Mouse (Mus musculus) heart, embryonic 11.5 days (tissue): ENCODE measurements around the gene Mdm2. TPM values are rescaled to one million over a fixed set of nuclear protein-coding genes. Genes with fewer than 3 reads are reported as not detected.

Experiments used
- ATAC-seq: fragments of 200-750 bp; cut with Nextera tagmentation; replicated peaks from 2 replicates; pipeline ENCODE4 v1.8.0; 2017; ENCODE audit warnings: moderate library complexity; ENCODE audit not compliant: insufficient number of reproducible peaks, low FRiP score, low TSS enrichment
- H3K27ac ChIP-seq: fragments of 300-500 bp; sonication (generic); 2 replicates; pipeline ENCODE4 v1.5.1; 2014; ENCODE audit warnings: mild to moderate bottlenecking, low read depth, low read length
- H3K27me3 ChIP-seq: fragments of 300-500 bp; sonication (generic); 2 replicates; pipeline ENCODE4 v1.6.1; 2014; ENCODE audit warnings: mild to moderate bottlenecking, low read length, mixed read lengths; ENCODE audit not compliant: control insufficient read depth, insufficient read depth
- H3K36me3 ChIP-seq: fragments of 300-500 bp; sonication (generic); 2 replicates; pipeline ENCODE4 v1.6.1; 2014; ENCODE audit warnings: mild to moderate bottlenecking, low read length, moderate library complexity, mixed read lengths; ENCODE audit not compliant: control insufficient read depth, insufficient read depth
- H3K4me1 ChIP-seq: fragments of 300-500 bp; sonication (generic); 2 replicates; pipeline ENCODE4 v1.6.1; 2014; ENCODE audit warnings: low read length; ENCODE audit not compliant: control insufficient read depth, insufficient read depth
- H3K4me2 ChIP-seq: fragments of 300-500 bp; sonication (generic); 2 replicates; pipeline ENCODE4 v1.6.1; 2014; ENCODE audit warnings: mild to moderate bottlenecking, moderate library complexity
- H3K4me3 ChIP-seq: fragments of 300-500 bp; sonication (generic); 2 replicates; pipeline ENCODE4 v1.5.1; 2014; ENCODE audit warnings: low read depth, low read length
- H3K9ac ChIP-seq: fragments of 300-500 bp; sonication (generic); 2 replicates; pipeline ENCODE4 v1.6.1; 2014; ENCODE audit warnings: mild to moderate bottlenecking, low read depth, low read length, moderate library complexity
- H3K9me3 ChIP-seq: fragments of 300-500 bp; sonication (generic); replicated peaks from 2 replicates; pipeline ENCODE4 v1.6.1; 2016; ENCODE audit warnings: low read length; ENCODE audit not compliant: control insufficient read depth
- WGBS: fragments of 180-500 bp; shearing (Covaris S2); extraction: QIAGEN DNeasy Blood & Tissue Kit; methylation state at CpG from one replicate; pipeline ENCODE4 v1.1.7; 2014; ENCODE audit not compliant: insufficient replicate concordance; 5-methylcytosine and 5-hydroxymethylcytosine counted together
- polyA plus RNA-seq: library from polyadenylated mRNA; unstranded; fragments of >200 nt; fragmentation: Nextera tagmentation; extraction: Ambion mirVana; gene quantifications from 2 replicates; pipeline ENCODE4 v1.2.1, GENCODE M21; 2014

Gene Mdm2
- polyA plus RNA-seq, 1 experiment from 2014 or later, result 62.2 TPM

DNA sequence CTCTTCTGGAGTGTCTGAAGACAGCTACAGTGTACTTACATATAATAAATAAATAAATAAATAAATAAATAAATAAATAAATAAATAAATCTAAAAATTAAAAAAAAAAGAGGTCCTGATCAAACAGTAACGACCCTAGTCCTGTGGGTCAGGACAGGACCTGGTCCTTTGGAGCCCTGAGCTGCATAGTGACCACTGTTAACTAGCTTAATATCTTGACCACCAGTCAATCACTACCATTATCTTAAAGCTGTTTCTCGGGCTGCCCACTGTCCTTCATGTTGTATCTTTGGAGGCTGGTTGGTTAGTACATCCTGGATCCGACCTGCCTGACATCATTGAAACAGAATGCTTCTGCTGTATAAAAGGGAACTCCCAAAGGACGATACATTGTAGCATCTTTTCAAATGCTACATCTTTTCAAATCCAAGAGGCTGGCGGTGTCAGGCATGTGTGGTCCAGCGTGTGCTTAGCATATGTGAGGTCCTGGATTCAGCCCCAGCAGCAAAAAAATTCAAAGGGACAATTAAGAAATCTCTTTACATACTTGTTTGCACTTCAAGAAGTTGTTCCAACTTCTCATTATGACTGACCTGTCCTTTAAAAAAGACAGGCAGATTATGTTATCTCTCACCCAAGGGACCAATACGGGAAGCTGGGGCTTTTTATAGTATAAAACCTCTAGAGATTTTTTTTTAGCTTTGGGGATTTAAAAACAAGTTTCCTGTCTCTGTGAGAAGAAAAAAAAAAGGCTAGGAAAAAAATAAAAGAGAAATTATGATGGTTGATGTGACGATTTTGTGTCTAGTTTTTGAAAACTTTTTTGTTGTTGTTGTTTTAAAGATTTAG, 57.4 kb downstream of the Mdm2 start:
- no peak for ATAC-seq
- Histone ChIP-seq H3K4me3 (no peak overlapping the region), H3K9me3 (no peaks in the 10 kb centered on the region), H3K27me3 (no peaks in the 10 kb centered on the region), H3K4me2 (no peak overlapping the region), H3K4me1 (no peaks in the 10 kb centered on the region), H3K36me3 (no peaks in the 10 kb centered on the region), H3K9ac (no peak overlapping the region), H3K27ac (no peak overlapping the region)
- 70% methylated on average over 8 of the region's 8 CpGs for WGBS

DNA sequence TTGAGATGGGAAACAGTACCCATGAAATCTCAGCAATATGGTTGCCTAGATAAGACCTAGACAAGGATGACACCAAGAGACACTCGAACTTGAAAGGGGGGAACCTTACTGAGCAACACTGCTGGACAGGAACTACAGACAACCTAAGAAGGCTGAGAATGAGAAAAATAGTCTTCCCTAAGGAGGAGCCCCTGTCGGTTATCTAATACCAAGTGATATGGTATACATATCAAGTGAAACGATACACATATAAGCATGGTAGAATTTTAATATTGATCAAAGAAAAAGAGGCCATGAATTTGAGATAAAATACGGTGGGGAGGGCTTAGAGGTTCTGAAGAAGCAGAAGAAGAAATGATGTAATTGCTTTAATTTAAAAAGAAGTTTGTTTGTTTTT, 58.2 kb downstream of the Mdm2 start:
- H3K9me3 ChIP-seq, result no peaks in the 10 kb centered on the region
- no peak overlapping the region for H3K9ac ChIP-seq
- H3K4me2 ChIP-seq, result no peak overlapping the region
- no peaks in the 10 kb centered on the region for H3K4me1 ChIP-seq
- ATAC-seq, result no peak
- WGBS, result 80% methylated on average over 4 of the region's 4 CpGs
- no peaks in the 10 kb centered on the region for H3K36me3 ChIP-seq
- no peak overlapping the region for H3K4me3 ChIP-seq
- H3K27me3 ChIP-seq, result no peaks in the 10 kb centered on the region
- no peak overlapping the region for H3K27ac ChIP-seq

DNA sequence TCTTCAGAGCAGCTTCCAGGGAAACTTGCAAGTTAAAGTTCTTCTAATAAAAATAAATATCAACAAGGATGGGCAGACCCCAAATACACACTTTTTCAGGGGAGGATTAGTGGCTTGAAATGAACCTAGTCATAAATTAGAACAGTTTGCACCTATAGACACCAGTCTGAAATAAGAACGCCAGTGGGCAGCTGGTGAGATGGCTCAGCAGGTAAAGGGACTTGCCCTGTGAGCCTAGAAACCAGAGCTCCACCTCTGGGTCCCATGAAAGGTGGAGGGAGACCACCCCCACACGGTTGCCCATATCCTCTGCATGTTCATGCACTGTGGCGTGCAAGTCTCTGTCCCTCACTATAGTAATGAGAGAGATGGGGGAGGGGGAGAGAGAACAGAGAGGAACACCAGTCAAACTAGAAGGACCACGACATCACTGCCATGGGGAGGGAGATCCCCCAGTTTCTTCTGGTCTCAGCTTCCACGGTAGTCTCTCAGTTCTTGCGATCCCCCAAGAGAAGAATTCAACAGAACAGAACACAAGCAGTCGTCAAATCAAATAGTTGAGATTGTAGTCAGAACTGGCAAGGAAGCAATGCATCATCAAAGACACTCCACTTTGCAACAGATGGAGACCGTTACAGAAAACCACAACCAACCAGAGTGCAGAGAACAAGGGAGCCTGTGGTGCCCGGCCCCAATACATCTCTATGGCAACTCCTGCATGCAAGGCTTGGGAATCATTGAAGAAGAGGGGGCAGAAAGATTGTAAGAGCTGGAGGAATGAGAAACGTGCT, 58.8 kb downstream of the Mdm2 start:
- no peak overlapping the region for H3K9ac ChIP-seq
- H3K4me2 ChIP-seq, result no peak overlapping the region
- 75% methylated on average over 10 of the region's 10 CpGs for WGBS
- no peak overlapping the region for H3K27ac ChIP-seq
- ATAC-seq, result no peak
- no peaks in the 10 kb centered on the region for H3K36me3 ChIP-seq
- H3K9me3 ChIP-seq, result no peaks in the 10 kb centered on the region
- H3K4me1 ChIP-seq, result no peaks in the 10 kb centered on the region
- H3K27me3 ChIP-seq, result no peaks in the 10 kb centered on the region
- H3K4me3 ChIP-seq, result no peak overlapping the region

GRCm38 (mm10) chr10:117650725-117651124, 59.8 kb downstream of the Mdm2 start:
- Histone ChIP-seq H3K9me3 (no peaks in the 10 kb centered on the region), H3K9ac (no peak overlapping the region), H3K27ac (no peak overlapping the region), H3K4me3 (no peak overlapping the region), H3K36me3 (no peaks in the 10 kb centered on the region), H3K4me2 (no peak overlapping the region), H3K4me1 (no peaks in the 10 kb centered on the region), H3K27me3 (no peaks in the 10 kb centered on the region)
- ATAC-seq, result no peak
- 80% methylated on average over 7 of the region's 7 CpGs for WGBS

- no peak for ATAC-seq
These were observed 60.4 kb downstream of the Mdm2 start for GRCm38 (mm10) chr10:117650042-117650655.

GRCm38 (mm10) chr10:117649292-117650041, 61.1 kb downstream of the Mdm2 start:
- WGBS, result 86% methylated on average over 11 of the region's 11 CpGs
- Histone ChIP-seq H3K9me3 (no peaks in the 10 kb centered on the region), H3K9ac (no peak overlapping the region), H3K4me3 (no peak overlapping the region), H3K36me3 (no peaks in the 10 kb centered on the region), H3K4me1 (no peaks in the 10 kb centered on the region), H3K27ac (no peak overlapping the region), H3K27me3 (no peaks in the 10 kb centered on the region), H3K4me2 (no peak overlapping the region)
- ATAC-seq, result no peak

More at GRCm38 (mm10) chr10:117650042-117650655, 60.4 kb downstream of the Mdm2 start:
- Histone ChIP-seq H3K4me3 (no peak overlapping the region), H3K9me3 (no peaks in the 10 kb centered on the region), H3K36me3 (no peaks in the 10 kb centered on the region), H3K27me3 (no peaks in the 10 kb centered on the region), H3K27ac (no peak overlapping the region), H3K4me2 (no peak overlapping the region), H3K4me1 (no peaks in the 10 kb centered on the region), H3K9ac (no peak overlapping the region)
- WGBS, result 80% methylated on average over 12 of the region's 12 CpGs

GRCm38 (mm10) chr10:117648643-117649042, 61.9 kb downstream of the Mdm2 start:
- Histone ChIP-seq H3K4me3 (no peak overlapping the region), H3K27ac (no peak overlapping the region), H3K4me2 (no peak overlapping the region), H3K27me3 (no peaks in the 10 kb centered on the region), H3K4me1 (no peaks in the 10 kb centered on the region), H3K9ac (no peak overlapping the region), H3K36me3 (no peaks in the 10 kb centered on the region), H3K9me3 (no peaks in the 10 kb centered on the region)
- no peak for ATAC-seq
- 81% methylated on average over 3 of the region's 3 CpGs for WGBS

DNA sequence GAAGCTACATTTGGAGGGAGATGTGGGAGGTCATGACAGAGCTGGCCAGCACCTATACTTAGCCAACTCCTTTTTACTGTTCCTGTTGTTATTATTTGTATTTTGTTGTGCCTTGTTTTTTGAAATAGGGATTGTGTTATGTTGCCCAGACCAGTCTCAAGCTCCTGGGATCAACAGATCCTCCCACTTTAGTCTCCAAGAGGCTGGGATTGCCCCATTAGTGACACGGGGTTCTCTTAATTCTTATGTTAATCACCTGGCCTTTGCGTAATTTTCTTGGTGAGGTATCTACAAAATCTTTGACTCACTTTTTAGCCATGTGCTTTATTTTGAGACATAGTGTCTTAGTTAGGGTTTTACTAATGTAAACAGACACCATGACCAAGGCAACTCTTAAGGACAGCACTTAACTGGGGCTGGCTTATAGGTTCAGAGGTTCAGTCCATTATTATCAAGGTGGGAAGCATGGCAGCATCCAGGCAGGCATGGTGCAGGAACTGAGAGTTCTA, 62.5 kb downstream of the Mdm2 start:
- Histone ChIP-seq H3K9me3 (no peaks in the 10 kb centered on the region), H3K4me3 (no peak overlapping the region), H3K36me3 (no peaks in the 10 kb centered on the region), H3K27me3 (no peaks in the 10 kb centered on the region), H3K4me2 (no peak overlapping the region), H3K27ac (no peak overlapping the region), H3K4me1 (no peaks in the 10 kb centered on the region), H3K9ac (no peak overlapping the region)
- no peak for ATAC-seq
- WGBS, result 75% methylated on average over 2 of the region's 2 CpGs
